Mouse (Mus musculus) adipocyte (in vitro differentiated cells): ENCODE results near the gene Gm34653.
"Not testable (repeated sequence)": the region's sequence is repeated elsewhere in the genome, so short reads cannot be mapped to it uniquely, and the experiment has no call there.

ENCODE experiments used
- DNase-seq: peaks from one replicate; pipeline ENCODE4 v3.0.0-alpha.2; 2016; ENCODE audit warnings: low spot score

Gene Gm34653

DNA sequence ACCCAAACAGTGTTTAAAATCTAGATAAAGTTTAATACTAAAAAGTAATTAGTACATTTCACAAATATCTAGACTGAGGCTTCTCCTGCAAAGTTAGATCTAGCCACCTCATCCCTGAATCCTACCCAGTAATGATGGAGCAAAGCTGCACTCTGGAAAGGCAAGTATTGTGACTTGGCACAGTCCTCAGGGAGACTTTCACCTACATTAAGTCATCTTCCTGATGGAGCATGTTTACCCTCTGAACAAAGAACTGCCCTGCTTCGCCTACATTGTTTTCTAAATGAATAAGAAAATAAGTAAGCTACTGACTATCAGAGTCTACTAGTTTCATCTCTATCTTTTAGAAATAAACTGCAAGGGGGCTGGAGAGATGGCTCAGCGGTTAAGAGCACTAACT is 14.3 kb upstream of the Gm34653 start:
- peak; percentile 73 for DNase-seq

DNA sequence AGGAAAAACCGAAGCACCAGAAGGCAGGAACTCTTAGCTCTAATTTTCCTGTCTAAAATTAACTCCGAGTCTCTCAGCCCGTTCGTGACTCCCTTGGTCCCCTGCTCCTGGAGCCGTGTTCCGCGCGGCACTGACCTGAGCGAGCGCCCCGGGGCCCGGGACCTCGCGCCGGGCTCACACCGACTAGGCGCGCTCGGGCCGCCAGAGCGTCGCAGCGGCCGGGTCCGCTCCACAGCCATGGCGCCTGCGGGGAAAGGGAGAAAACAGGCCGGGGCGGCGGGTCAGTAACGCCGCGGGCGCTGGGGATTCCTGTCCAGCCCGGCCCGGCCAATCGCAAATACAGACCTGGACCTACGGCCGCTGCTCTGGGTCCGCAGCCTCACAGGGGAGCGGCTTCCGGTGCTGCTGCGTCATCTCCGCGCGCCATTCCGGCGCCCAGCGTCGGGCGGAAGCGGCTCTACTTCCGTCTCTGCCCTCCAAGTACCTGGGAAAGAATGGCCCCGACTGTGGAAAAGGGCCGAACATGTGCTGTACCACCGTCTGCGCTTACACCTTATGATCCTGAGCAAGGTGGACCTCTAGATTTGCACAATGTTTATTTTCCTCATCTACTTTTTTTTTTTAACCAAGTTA is 6.9 kb upstream of the Gm34653 start, which contains the start of gene Fbxw2:
Gene Fbxw2 (minus strand): TSS at position 485 of the 633 bp plus-strand sequence.
- peak; percentile 89 for DNase-seq

DNA sequence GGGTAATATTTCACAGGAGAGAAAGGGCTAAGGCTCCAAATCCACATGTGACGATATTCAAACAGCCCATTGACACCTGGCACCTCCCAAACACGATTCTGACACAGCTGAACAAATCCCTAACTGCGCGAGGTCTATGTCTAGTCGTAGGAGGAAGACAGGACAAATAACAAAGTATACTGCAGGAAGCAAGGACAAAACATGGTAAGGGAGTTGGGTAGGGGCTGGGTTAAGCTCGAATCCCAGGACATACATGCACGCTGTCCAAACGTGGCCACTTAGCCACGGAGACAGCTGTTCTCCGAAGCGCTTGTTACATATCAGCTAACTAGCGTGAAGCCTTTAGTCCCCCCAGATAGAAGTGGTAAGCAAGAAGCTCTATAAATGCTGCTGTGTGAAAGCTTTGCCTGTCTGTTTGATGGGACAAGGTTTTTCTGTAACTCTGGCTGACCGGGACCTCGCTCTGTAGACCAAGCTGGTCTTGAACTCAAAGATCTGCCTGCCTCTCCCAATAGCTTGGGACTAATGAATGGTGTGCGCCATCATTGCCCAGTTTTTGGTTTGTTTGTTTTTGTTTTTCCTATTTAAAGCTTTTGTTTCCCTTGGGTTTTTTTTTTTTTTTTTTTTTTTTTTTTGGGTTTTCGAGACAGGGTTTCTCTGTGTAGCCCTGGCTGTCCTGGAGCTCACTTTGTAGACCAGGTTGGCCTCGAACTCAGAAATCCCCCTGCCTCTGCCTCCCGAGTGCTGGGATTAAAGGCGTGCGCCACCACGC is 6.2 kb upstream of the Gm34653 start:
- no peak for DNase-seq

DNA sequence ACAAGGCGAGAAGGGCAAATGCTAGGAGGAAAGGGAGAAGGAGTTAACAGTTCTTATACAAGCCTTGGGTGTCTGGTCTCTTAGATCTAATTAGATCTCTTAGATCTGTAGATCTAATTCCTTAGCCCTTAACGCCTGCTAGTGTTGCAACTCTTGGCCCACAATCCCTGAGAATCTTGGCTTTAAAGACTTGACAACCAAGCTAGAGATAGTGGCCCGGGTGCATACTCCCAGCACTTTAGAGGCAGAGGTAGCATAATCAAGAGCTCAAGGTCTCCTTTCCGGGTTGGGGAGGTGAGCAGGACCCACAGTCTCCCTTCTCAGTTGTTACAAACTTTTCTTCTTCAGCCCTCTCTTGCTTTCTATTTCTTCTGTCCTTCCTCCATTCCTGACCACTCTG is 5.2 kb upstream of the Gm34653 start:
- DNase-seq = peak; percentile 43

DNA sequence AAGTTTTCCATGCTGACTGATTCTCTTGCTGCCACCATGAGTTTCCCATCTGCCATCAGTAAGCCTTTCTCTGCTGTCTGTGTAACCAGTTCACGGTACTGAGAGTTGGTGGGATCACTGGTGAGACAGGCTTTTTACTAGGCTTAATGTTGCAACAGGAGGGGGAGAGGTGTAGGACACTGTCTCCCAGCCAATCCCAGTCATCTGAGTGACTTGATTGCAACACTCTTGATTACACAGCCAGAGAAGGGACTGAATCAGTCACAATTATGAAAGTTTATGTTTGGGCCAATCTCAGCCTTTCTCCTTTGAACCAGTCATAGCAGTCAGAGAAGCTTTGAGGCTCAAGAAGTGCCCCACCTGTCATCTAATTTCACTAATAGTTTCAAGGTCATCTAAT is 4.8 kb upstream of the Gm34653 start:
- peak; percentile 83 for DNase-seq

DNA sequence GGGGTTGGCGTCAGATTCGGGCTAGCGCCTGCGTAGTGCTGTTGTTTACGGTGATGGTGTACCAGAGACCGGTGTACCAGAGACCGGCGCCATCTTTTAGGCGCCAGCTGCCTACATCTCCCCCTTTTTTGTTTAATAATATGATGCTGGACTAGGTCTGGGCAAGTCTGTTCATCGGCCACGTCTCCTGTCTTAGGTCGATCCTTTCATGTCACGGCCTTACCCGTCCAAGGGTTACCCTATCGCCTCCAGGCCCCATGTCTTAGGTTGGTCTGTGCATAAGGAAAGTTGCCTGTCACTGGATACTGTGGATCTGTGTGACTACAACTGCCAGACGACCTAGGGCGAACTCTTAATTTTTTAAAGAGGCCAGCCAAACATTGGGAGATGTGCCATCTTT is 2.7 kb upstream of the Gm34653 start:
- not testable (repeated sequence) for DNase-seq

DNA sequence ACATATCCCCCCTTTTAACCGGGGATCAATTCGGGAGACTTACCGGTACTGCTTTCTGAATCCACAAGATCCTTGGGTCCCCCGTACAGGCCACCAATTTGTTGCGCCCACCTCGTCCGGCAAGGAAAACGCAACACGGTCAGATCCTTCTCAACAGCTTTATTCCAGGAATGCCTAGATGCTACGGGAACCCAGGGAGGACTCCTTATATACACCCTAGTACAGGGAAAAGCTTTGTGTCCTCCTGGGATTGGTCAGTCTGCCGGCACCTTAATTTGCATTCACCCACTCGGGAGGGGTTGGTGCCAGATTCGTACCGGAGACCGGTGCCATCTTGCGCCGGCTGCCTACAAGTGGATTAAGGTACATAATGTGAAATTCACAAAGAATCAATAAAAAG is 817 bp downstream of the Gm34653 start:
- no peak for DNase-seq

DNA sequence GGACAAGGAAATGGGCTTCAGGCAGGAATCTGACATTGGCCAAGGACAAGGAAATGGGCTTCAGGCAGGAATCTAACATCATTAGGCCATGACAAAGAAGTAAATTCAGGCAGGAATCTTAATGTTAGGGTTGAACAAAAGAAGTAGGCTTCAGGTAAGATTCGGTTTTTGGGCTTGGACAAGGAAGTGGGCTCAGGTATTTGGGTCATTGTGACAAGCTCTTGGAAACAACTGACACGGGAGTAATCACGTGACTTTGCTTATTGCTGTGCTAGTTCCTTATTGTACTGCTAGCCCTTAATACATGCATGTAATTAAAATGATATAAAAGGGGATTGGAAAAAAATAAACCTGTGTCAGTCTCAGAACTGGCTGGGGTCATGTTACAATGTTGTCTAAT is 2.9 kb downstream of the Gm34653 start:
- no peak for DNase-seq

DNA sequence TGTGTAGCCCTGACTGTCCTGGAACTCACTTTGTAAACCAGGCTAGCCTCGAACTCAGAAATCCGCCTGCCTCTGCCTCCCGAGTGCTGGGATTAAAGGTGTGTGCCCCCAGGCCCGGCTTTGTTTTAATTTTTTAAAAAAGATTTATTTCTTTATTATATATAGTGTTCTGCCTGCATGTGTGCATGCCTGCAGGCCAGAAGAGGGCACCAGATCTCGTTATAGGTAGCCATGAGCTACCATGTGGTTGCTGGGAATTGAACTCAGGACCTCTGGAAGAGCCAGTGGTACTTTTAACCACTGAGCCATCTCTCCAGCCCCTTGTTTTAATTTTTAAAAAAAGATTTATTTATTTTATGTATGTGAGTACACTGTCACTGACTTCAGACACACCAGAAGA is 7.3 kb downstream of the Gm34653 start:
- not testable (repeated sequence) for DNase-seq

DNA sequence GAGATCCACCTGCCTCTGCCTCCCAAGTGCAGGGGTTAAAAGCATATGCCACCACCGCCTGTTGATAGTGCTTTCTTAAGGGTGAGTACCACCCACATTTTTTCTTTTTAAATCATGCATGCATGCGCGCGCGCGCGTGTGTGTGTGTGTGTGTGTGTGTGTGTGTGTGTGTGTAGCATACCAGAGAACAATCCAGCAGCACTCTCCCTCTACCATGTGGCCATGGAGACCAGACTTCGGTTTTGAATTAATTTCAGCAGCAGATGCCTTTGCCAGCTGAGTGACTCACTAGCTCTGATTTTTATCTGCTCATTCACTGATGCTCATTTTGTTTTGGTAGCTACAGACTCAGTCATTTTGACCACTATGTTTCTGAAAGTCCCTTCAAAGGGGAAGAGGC is 8.9 kb downstream of the Gm34653 start:
- DNase-seq = no peak

DNA sequence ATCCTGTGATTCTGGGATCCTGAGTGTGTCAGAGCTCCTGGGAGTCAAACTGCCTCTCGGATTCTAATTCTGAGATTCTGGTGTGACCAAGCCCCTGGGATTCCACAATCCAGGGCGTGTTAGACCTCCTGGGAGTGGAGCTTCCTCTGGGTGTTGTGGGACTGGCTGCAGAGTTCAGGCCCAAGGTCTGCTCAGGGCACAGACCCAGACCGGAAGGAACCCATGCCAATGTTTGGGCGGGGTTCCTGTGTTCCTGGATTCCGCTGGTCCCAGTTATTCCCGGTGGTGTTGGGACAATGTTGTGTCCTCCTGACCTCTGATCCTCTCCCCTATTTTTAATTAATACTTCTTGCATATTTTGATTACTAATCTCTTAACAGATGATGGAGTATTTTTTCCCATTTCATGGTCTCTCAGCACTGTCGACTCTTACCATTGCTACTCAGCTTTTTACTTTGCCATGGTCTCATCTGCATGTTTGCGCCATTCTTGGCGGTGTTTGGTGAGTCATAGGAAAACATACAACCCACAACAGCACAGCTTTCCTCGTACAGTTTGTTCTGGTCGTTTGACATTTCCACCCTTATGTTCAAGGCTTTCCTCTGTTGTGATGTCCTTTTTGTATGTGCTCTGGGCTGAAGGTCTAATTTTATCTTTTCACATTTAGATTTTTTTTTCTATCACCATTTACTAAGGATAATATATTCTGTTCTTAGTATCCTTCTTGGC is 10.6 kb downstream of the Gm34653 start:
- DNase-seq = no peak

DNA sequence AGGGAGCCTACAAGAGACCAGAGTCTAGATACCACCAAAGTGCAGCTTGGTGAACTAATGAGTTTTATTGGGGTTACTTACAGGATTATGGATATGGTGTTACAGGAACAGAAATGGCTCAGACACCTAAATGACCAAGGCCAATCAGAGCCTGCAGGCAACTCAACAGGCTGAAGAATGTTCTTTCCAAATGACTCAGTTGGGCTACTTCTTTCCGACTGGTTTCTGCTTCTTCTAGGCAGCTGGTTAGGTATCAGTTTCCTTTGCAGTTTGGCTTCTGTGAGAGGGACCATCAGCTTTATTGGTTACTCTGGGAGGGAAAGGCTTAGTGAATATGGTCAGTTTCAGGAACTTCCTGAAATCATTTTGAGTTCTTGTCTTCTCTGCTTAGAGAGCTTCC is 14.9 kb downstream of the Gm34653 start:
- DNase-seq = no peak

DNA sequence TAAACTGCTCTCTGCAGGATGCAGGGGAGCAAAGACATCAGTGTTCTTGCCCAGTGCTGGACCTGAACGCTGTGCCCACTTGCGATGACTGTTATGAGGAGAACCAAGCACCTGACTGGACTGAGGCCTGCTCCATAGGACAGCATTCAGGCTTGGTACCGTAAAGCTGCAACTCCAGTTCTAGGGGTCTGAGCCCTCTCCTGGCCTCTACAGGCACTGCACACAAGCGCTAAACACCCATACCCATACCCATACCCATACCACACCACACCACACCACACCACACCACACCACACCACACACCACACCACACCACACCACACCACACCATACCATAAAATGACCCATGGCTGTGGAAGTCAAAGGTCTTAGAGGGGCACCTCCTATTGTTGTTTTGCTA is 22.5 kb downstream of the Gm34653 start:
- DNase-seq = no peak

DNA sequence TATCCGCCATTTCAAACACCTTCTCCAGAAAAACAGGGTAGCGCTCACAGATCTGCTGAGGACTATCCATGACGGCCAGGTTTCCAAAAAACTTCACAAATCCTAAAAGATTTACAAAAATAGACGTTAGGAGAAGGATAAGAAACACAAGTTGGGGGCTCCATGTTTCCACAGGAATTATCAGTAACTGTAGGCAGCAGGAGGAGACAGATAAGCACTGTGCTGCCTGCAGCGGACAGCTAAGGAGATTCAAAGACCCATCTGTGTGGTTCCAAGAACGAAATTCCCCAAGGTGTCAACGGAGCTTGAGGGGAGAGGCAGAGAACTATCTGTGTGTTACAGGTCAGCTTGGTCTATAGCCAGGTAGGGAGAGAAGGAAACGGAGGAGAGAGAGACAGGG is 24.9 kb downstream of the Gm34653 start:
- DNase-seq = no peak

DNA sequence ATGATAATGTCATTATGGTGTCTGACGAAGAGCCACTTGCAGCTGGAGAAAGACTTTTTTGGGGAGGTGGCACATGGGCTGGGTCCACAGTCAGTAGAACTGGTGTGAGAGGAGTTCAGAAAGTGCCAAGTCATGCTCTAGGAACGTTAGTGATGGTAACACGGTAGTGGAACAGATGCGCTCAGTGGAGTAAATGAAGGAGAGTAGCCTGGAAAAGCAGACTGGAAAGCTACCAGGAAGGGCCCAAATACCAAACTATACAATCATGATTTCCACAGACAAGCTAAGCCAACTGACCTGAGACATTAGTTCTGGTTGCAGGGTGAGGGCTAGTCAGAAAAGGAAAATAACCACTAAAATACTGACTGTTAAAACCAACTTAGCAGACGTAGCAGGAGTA is 36.9 kb downstream of the Gm34653 start:
- peak; percentile 55 for DNase-seq

DNA sequence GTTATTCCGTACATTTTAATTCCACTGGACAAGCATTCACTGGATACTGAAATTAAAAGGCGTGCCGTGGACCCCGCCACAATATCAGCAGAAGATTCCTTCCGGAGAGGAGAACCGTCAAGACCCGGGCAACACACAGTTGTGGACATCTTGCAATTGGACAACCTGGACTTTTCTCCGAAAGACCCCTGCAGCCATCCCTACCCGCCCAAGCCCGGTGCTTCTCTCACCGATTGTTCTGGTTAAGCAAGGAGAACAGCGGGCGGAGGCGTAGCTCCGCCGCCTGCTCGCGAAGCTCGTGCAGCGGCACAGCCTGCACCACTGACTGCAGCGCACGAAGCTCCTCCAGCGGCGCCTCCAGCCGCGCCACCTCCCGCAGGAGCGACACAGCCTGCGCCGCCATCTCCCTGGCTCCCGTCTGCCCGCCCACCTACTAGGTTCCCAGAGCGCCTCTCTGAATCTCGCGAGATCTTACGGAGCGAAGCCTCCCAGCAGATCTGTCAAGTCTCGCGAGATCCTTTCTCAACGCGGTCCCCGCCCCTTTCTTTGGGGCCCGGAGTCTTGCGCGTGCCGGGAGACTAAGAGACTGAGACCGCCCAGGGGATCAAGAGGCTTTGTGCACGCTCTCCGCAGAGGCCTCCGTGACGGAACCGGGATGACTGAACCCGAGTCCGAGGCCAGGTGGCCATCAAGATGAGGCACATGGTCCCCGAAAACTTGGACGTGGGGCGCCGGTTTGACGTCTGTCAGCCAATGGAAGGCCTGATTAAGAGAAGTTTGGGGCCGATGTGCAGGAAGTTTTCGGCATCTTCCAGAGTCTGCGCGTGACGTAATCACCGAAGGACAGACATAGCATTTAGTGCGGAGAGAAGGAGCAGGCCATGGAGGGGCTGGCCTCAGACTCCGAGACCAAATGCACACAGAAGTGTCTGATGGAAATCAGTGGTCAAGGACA is 38.0 kb downstream of the Gm34653 start:
- DNase-seq = peak; percentile 100

DNA sequence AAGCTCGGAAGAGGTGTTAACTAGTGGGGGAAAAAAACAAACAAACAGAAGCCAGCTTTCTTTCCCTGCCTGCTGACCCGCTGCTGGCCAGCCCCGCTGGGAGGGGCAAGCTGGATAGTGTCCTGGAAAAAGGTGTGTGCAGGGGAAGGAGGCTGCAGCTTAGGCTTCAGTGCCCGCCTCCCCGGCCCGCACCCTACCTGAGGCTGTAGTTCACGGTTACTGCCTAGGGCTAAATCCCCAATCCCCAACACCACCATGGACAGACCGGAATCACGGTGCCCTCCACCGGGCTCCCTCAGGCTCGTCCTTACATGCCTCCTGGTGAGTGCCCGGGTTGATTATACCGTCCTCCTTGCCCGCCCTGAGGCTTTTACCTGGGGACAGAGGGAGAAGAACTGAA is 41.5 kb downstream of the Gm34653 start, which contains the start of gene Cutal:
Gene Cutal (plus strand): TSS at position 126 of the 400 bp plus-strand sequence.
- no peak for DNase-seq

DNA sequence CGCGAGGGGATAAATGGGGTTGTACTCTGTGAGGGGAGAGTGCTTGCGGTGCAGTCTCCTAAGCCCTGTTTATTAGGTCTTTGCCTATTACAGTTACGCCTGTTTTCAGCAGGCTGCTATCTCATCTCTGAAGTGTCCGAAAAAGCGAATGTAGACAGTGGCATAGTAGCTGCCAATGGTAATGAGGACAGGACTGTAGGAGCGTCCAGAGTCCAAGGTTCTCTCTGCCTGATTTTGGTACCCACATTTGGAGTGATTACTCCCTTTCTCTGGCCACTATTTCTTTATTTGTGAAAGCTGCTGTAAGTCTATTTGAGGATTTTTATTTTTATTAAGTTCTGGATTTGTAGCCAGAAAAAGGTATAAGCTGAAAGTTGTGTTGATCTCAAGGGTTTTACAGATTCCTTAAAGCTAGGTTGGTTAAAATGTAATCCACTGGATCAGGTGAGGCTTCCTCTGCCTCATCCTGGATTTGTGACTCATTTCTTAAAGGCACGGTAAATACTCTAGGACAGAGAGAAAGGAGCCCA is 42.1 kb downstream of the Gm34653 start, which contains the start of gene Psmd5:
Gene Psmd5 (minus strand): TSS at position 153 of the 530 bp plus-strand sequence.
- DNase-seq = no peak

DNA sequence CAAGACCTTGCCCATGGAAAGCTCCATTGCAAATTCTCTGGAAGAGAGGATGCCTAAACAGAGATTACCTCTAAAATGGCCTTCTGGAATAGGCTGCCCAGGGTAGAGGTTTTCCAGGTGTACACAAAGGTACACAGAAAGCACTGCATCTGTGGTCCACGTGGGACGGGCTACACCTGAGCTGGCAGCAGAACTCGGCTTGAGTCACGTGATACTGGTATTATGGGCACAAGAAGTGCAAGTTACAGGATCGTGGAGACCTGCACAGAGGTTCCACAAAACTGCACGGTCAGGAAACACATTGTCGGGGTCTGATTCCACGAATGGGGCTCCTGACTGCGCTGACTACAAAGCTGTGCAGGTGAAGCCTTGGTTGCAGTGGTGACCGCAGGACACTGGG is 47.2 kb downstream of the Gm34653 start:
- DNase-seq = no peak

DNA sequence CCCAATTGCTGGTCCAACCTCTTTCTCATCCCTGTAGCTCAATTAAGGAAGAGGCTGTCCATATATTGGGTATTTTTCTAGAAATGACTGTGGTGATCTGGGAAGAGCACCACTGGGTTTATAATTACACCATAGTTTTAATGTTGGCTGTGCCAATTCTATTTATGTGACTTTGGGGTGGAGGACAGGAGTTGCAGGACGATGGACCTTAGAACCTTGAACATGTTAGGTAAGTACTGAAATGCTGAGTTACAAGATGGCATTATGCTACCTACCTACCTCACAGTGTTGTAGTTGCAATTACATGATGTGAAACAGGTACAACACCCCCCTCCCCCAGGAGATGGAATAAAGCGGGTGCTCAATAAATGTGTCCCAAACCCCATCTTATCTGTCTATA is 50.0 kb downstream of the Gm34653 start:
- DNase-seq = no peak

DNA sequence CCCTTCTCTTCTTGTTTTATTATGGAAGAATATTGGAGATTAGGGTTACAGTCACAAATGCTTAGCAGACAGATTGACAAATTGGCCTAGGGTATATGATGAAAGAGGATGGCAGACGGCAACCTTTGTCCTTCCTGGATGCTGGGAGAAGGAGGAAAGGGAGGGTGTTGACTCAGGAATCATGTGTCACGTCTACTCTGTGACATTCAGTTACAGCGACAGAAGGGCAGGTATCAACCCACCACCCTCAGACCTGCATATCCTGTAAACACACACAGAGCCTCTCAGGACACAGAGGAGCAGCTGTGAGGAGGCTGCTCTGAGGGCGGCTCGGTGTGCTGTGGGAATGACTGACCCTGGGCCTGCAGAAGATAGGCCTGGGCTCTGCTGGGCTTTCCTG is 50.4 kb downstream of the Gm34653 start:
- DNase-seq = no peak
